Mouse (Mus musculus) lung, embryonic 16.5 days (tissue): ENCODE results near the gene Dock3. TPM values are rescaled to one million over a fixed set of nuclear protein-coding genes. Genes with fewer than 3 reads are reported as not detected.

Experiments
- ATAC-seq: fragments of 200-750 bp; cut with Nextera tagmentation; 2 replicates; pipeline ENCODE4 v1.8.0; 2017; ENCODE audit warnings: low read depth, mild to moderate bottlenecking, moderate library complexity
- H3K27ac ChIP-seq: fragments of 300-500 bp; sonication (generic); 2 replicates; pipeline ENCODE4 v1.5.1; 2014; ENCODE audit warnings: mild to moderate bottlenecking, control low read depth, low read length
- H3K27me3 ChIP-seq: fragments of 300-500 bp; sonication (generic); 2 replicates; pipeline ENCODE4 v1.6.1; 2014; ENCODE audit warnings: low read depth, low read length, mixed read lengths; ENCODE audit not compliant: control insufficient read depth, insufficient read depth
- H3K36me3 ChIP-seq: fragments of 300-500 bp; sonication (generic); 2 replicates; pipeline ENCODE4 v1.6.1; 2014; ENCODE audit warnings: low read length; ENCODE audit not compliant: control insufficient read depth, insufficient read depth
- H3K4me1 ChIP-seq: fragments of 300-500 bp; sonication (generic); replicated peaks from 2 replicates; pipeline ENCODE4 v1.6.1; 2014; ENCODE audit warnings: low read length, mixed read lengths; ENCODE audit not compliant: control insufficient read depth, insufficient read depth
- H3K4me2 ChIP-seq: fragments of 300-500 bp; sonication (generic); 2 replicates; pipeline ENCODE4 v1.6.1; 2014; ENCODE audit warnings: low read depth, low read length, control low read depth
- H3K4me3 ChIP-seq: fragments of 300-500 bp; sonication (generic); 2 replicates; pipeline ENCODE4 v1.5.1; 2014; ENCODE audit warnings: mild to moderate bottlenecking, low read length, control low read depth
- H3K9ac ChIP-seq: fragments of 300-500 bp; sonication (generic); 2 replicates; pipeline ENCODE4 v1.6.1; 2014; ENCODE audit warnings: low read length, control low read depth
- H3K9me3 ChIP-seq: fragments of 300-500 bp; sonication (generic); 2 replicates; pipeline ENCODE4 v1.6.1; 2016; ENCODE audit warnings: low read length; ENCODE audit not compliant: control insufficient read depth
- WGBS: fragments of 180-500 bp; shearing (Covaris S2); extraction: QIAGEN DNeasy Blood & Tissue Kit; methylation state at CpG from one replicate; pipeline ENCODE4 v1.1.7; 2014; 5-methylcytosine and 5-hydroxymethylcytosine counted together
- polyA plus RNA-seq: library from polyadenylated mRNA; unstranded; fragments of >200 nt; fragmentation: Nextera tagmentation; extraction: Ambion mirVana; gene quantifications from 2 replicates; pipeline ENCODE4 v1.2.1, GENCODE M21; 2015

The Dock3 gene
- polyA plus RNA-seq, 1 experiment from 2014 or later = 0.19 TPM

DNA sequence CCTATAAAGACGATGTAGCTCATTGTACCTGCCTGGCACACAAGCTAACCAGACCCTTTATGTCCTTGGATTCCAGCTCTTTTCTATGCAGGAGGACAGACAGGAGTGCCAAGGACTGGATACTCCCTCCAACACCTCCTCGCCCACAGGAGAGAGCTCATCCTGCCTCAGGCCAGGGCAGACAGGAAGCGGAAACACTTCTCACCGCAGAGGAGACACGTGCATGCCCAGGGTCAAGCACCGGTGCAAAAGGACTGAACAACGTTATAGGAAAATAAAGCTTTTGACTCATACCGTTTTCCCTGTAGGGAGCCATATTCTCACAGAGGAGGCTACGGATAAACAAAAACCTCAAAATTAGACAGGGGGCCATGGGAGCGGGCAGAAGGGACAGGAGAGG lies 41.5 kb upstream of the Dock3 start:
- H3K27me3 ChIP-seq = no peaks in the 10 kb centered on the region
- no peak for ATAC-seq
- H3K4me3 ChIP-seq = no peak overlapping the region
- H3K27ac ChIP-seq = no peak overlapping the region
- H3K4me2 ChIP-seq = no peak overlapping the region
- H3K9ac ChIP-seq = no peak overlapping the region
- no peaks in the 10 kb centered on the region for H3K4me1 ChIP-seq
- WGBS = 54% methylated on average over 10 of the region's 10 CpGs
- no peaks in the 10 kb centered on the region for H3K9me3 ChIP-seq
- H3K36me3 ChIP-seq = no peaks in the 10 kb centered on the region

DNA sequence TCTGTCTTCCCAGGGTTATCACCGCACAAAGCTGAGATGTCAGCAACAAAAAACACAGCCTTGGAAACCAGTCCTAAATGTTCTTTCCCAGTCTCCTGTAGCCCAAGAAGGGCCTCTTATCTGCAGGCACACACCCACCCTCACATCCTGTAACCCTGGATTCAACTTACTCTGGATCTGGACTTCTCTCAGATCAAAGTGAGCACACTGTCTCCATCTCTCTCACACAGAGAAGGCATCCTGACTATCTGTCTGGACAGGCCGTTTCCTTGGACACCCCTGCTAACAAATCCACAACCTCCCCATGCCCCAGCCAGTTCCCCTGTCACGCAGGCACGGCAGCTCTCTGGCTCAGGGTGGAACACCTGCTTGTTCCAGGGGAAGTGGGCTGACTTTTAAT lies 40.6 kb upstream of the Dock3 start:
- H3K27me3 ChIP-seq = no peaks in the 10 kb centered on the region
- H3K4me2 ChIP-seq = no peak overlapping the region
- no peaks in the 10 kb centered on the region for H3K4me1 ChIP-seq
- no peak for ATAC-seq
- 40% methylated on average over 4 of the region's 4 CpGs for WGBS
- H3K4me3 ChIP-seq = no peak overlapping the region
- H3K9ac ChIP-seq = no peak overlapping the region
- no peaks in the 10 kb centered on the region for H3K36me3 ChIP-seq
- H3K27ac ChIP-seq = no peak overlapping the region
- H3K9me3 ChIP-seq = no peaks in the 10 kb centered on the region

DNA sequence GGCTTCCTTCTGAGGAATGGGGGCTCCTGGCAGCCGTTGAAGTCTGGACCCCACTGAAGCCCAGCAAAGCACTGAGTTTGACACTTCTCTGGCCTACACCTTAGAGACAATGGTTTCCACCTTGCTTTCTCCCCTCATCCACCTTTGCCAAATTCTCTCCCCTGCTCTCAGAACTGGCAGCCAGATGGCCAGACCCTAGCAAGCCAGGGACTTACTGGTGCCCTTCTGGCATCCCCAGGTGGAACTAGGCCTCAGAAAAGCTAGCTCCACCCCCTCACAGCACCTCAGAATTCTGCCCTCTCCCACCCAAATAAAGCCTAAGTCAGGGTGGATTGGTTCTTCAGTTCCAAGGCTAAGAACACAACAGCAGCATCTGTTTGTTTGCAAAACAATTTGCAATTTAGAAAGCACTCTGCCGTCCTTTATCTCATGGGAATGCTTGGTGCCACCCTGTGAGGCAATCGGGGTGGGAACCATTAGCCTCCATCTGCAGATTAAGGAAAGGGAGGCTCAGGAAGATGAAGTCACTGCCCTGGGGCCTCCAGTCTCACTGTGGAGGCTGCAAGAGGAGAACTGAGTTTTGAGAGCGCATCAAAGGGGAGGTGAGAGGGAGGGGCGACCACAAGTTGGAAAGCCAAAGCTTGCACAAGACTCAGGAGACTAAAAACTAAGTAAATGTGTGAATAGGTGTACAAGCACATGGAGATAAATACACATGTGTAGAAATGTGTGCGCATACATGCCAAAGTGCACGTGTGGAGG lies 39.6 kb upstream of the Dock3 start:
- H3K36me3 ChIP-seq = no peaks in the 10 kb centered on the region
- no peaks in the 10 kb centered on the region for H3K9me3 ChIP-seq
- no peak overlapping the region for H3K4me2 ChIP-seq
- 72% methylated on average over 7 of the region's 7 CpGs for WGBS
- no peak overlapping the region for H3K9ac ChIP-seq
- no peaks in the 10 kb centered on the region for H3K27me3 ChIP-seq
- H3K4me3 ChIP-seq = no peak overlapping the region
- no peak for ATAC-seq
- no peak overlapping the region for H3K27ac ChIP-seq
- H3K4me1 ChIP-seq = no peaks in the 10 kb centered on the region

DNA sequence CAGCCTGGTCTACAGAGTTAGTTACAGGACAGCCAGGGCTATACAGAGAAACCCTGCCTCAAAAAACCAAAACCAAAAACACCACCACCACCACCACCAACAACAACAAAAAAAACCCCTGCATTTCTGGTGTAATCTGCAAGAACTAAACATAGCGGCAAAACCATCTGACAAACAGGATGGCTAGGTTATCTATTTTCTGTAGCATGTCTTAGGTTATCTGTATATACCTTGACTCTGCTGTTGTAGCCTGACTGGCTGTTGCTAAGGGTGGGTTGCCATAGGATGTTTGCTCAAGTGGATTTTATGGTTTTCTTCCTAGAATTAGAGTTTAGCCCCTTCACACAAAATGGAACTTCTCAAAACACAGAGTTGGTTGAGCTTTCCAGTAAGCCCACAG lies 38.1 kb upstream of the Dock3 start:
- no peak overlapping the region for H3K4me3 ChIP-seq
- H3K9me3 ChIP-seq = no peaks in the 10 kb centered on the region
- WGBS = 93% methylated on average over 1 of the region's 1 CpGs
- no peaks in the 10 kb centered on the region for H3K27me3 ChIP-seq
- no peaks in the 10 kb centered on the region for H3K36me3 ChIP-seq
- no peak overlapping the region for H3K27ac ChIP-seq
- ATAC-seq = no peak
- no peak overlapping the region for H3K4me2 ChIP-seq
- H3K9ac ChIP-seq = no peak overlapping the region
- no peaks in the 10 kb centered on the region for H3K4me1 ChIP-seq

DNA sequence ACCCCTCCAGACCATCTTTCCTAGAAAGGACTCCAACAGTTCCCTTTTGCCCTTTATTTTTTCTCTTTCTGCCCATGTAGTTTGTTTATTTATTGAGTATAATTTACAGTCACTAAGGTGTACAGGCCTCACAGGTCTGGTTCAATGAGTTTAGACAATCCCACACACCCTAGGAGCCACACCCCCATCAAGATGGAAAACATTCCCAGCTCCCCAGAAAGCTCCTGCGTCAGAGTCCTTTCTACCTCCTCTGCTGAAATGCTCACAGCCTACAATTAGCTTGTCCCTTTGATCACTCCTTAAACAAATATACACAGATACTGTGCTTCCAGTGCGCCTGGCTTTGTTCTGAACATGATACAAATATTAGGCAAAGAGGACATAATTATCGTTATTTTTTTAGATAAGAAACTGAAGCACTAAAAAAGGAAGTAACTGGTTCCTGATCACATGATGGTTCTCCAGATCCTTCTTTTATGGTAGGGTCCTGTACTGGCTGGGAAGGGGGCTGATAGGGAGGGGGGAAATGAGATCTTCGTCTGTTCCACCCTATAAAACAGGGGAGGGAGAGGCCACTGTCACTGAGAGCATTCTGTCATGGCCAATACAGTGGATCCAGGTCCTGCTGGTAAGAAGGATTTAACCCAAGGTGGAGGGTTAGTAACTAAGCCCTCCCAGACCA lies 36.2 kb upstream of the Dock3 start:
- WGBS = 12% methylated on average over 4 of the region's 4 CpGs
- no peaks in the 10 kb centered on the region for H3K4me1 ChIP-seq
- H3K27me3 ChIP-seq = no peaks in the 10 kb centered on the region
- no peaks in the 10 kb centered on the region for H3K36me3 ChIP-seq
- no peaks in the 10 kb centered on the region for H3K9me3 ChIP-seq
- H3K27ac ChIP-seq = no peak overlapping the region
- no peak overlapping the region for H3K4me2 ChIP-seq
- no peak for ATAC-seq
- no peak overlapping the region for H3K9ac ChIP-seq
- H3K4me3 ChIP-seq = no peak overlapping the region

DNA sequence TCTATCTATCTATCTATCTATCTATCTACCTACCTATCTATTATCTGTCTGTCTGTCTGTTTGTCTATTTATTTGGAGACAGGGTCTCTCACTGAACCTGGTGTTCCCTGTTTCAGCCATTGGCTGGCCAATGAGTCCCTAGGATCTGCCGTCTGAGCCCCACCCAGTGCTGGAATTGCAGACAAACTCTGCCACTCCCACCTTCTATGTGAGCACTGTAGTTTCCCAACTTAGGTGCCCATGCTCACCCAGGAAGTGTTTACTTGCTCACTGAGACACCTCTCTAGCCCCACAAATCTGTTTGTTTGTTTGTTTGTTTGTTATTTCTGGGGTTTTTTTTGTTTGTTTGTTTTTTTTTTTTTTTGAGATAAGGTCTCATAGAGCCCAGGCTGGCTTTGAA lies 35.3 kb upstream of the Dock3 start:
- no peaks in the 10 kb centered on the region for H3K27me3 ChIP-seq
- WGBS = 41% methylated on average over 1 of the region's 1 CpGs
- H3K36me3 ChIP-seq = no peaks in the 10 kb centered on the region
- H3K27ac ChIP-seq = no peak overlapping the region
- no peak for ATAC-seq
- no peak overlapping the region for H3K9ac ChIP-seq
- no peaks in the 10 kb centered on the region for H3K4me1 ChIP-seq
- H3K9me3 ChIP-seq = no peaks in the 10 kb centered on the region
- H3K4me3 ChIP-seq = no peak overlapping the region
- no peak overlapping the region for H3K4me2 ChIP-seq

DNA sequence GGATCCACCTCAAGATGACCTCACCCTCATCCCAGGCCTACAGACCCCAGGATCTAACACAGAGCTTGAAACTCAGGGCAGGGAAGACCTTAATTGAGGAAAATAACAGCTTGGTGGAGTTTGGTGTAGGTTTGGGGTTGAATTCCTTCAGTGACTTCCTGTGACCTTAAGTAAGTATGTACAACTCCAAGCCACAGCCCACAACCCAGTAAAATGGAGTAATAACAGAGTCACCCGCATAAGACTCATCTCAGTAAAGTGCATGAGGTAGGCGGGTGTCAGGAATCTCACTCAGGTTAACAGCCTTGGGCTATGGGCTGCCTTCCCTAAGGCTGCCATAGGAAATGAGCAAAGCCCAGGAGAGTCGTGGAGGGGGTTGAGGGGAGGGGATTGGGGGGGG lies 33.0 kb upstream of the Dock3 start:
- Histone ChIP-seq H3K27me3 (no peaks in the 10 kb centered on the region), H3K9ac (no peak overlapping the region), H3K4me2 (no peak overlapping the region), H3K36me3 (no peaks in the 10 kb centered on the region), H3K9me3 (no peaks in the 10 kb centered on the region), H3K4me1 (no peaks in the 10 kb centered on the region), H3K27ac (no peak overlapping the region), H3K4me3 (no peak overlapping the region)
- 63% methylated on average over 3 of the region's 3 CpGs for WGBS
- no peak for ATAC-seq

DNA sequence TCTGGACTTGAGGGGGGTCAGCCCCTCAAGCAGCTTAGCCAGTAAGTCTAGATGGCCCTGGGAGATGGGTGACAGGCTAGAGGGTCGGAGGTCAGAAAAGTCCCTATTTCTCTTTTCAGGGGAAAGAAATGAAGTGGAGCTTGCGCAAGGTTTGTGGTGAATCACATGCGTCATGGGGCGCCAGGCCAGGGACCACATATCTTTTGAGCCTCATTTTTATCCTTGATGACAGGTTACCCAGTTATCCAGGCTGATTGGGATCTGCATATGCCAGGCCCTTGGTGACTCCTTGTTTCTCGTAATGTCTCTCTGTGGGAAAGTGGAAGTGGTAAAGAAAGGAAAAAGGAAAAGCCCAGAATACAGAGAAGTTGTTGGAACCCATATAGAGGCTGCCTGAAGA lies 32.2 kb upstream of the Dock3 start:
- H3K4me2 ChIP-seq = no peak overlapping the region
- no peaks in the 10 kb centered on the region for H3K27me3 ChIP-seq
- no peaks in the 10 kb centered on the region for H3K9me3 ChIP-seq
- 83% methylated on average over 5 of the region's 5 CpGs for WGBS
- H3K27ac ChIP-seq = no peak overlapping the region
- no peak for ATAC-seq
- H3K36me3 ChIP-seq = no peaks in the 10 kb centered on the region
- H3K4me1 ChIP-seq = no peaks in the 10 kb centered on the region
- H3K9ac ChIP-seq = no peak overlapping the region
- H3K4me3 ChIP-seq = no peak overlapping the region

DNA sequence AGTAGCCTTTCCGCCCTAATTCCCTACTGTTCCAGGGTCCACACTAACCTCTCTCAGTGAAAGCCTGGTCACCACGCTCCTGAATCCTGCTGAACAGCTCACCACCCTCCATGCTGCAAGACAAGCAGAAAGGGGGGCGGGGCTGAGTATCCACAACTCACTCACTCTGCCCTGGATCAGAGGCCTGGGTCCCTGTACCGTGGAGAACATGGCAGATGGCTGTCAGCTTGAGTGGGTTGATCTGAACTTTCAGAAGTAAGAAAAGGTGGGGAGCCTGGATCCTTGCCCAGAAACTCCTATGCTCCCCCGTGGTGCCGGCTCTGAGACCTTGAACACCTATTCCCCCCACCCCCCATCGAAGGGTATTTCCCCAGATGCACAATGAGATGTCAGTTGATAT lies 30.7 kb upstream of the Dock3 start:
- Histone ChIP-seq H3K36me3 (no peaks in the 10 kb centered on the region), H3K9me3 (no peaks in the 10 kb centered on the region), H3K4me3 (no peak overlapping the region), H3K9ac (no peak overlapping the region), H3K27me3 (no peaks in the 10 kb centered on the region), H3K4me2 (no peak overlapping the region), H3K27ac (no peak overlapping the region), H3K4me1 (no peaks in the 10 kb centered on the region)
- WGBS = 67% methylated on average over 7 of the region's 7 CpGs
- ATAC-seq = no peak
